Mouse (Mus musculus): ENCODE data around the gene Ptprr. TPM values are rescaled to one million over a fixed set of nuclear protein-coding genes. Genes with fewer than 3 reads are reported as not detected.

The Ptprr gene
- polyA plus RNA-seq (2015; fragmentation: Nextera tagmentation; extraction: Ambion mirVana): 24.7 and 25.6 TPM in 2 replicates

- Histone ChIP-seq H3K36me3 (ENCODE audit: control insufficient read depth, insufficient read depth, low read length) (no peaks in the 10 kb centered on the region), H3K9ac (ENCODE audit: low read depth, low read length) (peak within 1 kb of the TSS; percentile 66), H3K4me1 (ENCODE audit: control insufficient read depth, insufficient read depth, low read depth, low read length) (0 out of 2 replicates have a peak, but pooled peaks cover 2% of the 10 kb centered on the region), H3K27ac (ENCODE audit: low read depth, low read length) (peak within 1 kb of the TSS; percentile 85), H3K27me3 (replicated peaks; ENCODE audit: control insufficient read depth, insufficient read depth, low read length) (no peaks in the 10 kb centered on the region), H3K4me2 (ENCODE audit: low read length) (peak within 1 kb of the TSS; percentile 68), H3K4me3 (ENCODE audit: low read length) (peak within 1 kb of the TSS; percentile 57), H3K9me3 (ENCODE audit: control insufficient read depth, low read length) (no peaks in the 10 kb centered on the region; the same call in 1 of the 2 replicates)
- under 1% methylated on average over 19 of the region's 19 CpGs for WGBS
- peak; percentile 97 for ATAC-seq
Measured at GRCm38 (mm10) chr10:116017845-116018479, at the start of gene Ptprr. TSS of gene Ptprr (plus strand) at chr10:116018213.

- no peak overlapping the region for H3K4me3 ChIP-seq (ENCODE audit: low read length)
- no peaks in the 10 kb centered on the region for H3K27me3 ChIP-seq (replicated peaks; ENCODE audit: control insufficient read depth, insufficient read depth, low read length)
- H3K27ac ChIP-seq (ENCODE audit: low read depth, low read length): no peak overlapping the region
- no peak overlapping the region for H3K4me2 ChIP-seq (ENCODE audit: low read length)
- H3K4me1 ChIP-seq (ENCODE audit: control insufficient read depth, insufficient read depth, low read depth, low read length): no peaks in the 10 kb centered on the region
- no peaks in the 10 kb centered on the region for H3K9me3 ChIP-seq (ENCODE audit: control insufficient read depth, low read length)
- no peaks in the 10 kb centered on the region for H3K36me3 ChIP-seq (ENCODE audit: control insufficient read depth, insufficient read depth, low read length)
- no peak overlapping the region for H3K9ac ChIP-seq (ENCODE audit: low read depth, low read length)
- no peak for ATAC-seq
- WGBS: 67% methylated on average over 7 of the region's 7 CpGs
Measured at GRCm38 (mm10) chr10:115976345-115976744, 41.7 kb upstream of the Ptprr start.

- no peaks in the 10 kb centered on the region for H3K36me3 ChIP-seq (ENCODE audit: control insufficient read depth, insufficient read depth, low read length)
- WGBS: 68% methylated on average over 7 of the region's 7 CpGs
- ATAC-seq: no peak
- H3K4me1 ChIP-seq (ENCODE audit: control insufficient read depth, insufficient read depth, low read depth, low read length): no peaks in the 10 kb centered on the region
- H3K9ac ChIP-seq (ENCODE audit: low read depth, low read length): no peak overlapping the region
- no peak overlapping the region for H3K4me2 ChIP-seq (ENCODE audit: low read length)
- no peak overlapping the region for H3K27ac ChIP-seq (ENCODE audit: low read depth, low read length)
- no peaks in the 10 kb centered on the region for H3K27me3 ChIP-seq (replicated peaks; ENCODE audit: control insufficient read depth, insufficient read depth, low read length)
- H3K9me3 ChIP-seq (ENCODE audit: control insufficient read depth, low read length): no peaks in the 10 kb centered on the region
- H3K4me3 ChIP-seq (ENCODE audit: low read length): no peak overlapping the region
Measured at GRCm38 (mm10) chr10:115978992-115979391, 39.0 kb upstream of the Ptprr start.

- no peak overlapping the region for H3K9ac ChIP-seq (ENCODE audit: low read depth, low read length)
- ATAC-seq: no peak
- no peaks in the 10 kb centered on the region for H3K9me3 ChIP-seq (ENCODE audit: control insufficient read depth, low read length)
- no peaks in the 10 kb centered on the region for H3K4me1 ChIP-seq (ENCODE audit: control insufficient read depth, insufficient read depth, low read depth, low read length)
- 87% methylated on average over 2 of the region's 2 CpGs for WGBS
- no peaks in the 10 kb centered on the region for H3K36me3 ChIP-seq (ENCODE audit: control insufficient read depth, insufficient read depth, low read length)
- no peak overlapping the region for H3K27ac ChIP-seq (ENCODE audit: low read depth, low read length)
- no peak overlapping the region for H3K4me3 ChIP-seq (ENCODE audit: low read length)
- H3K4me2 ChIP-seq (ENCODE audit: low read length): no peak overlapping the region
- no peaks in the 10 kb centered on the region for H3K27me3 ChIP-seq (replicated peaks; ENCODE audit: control insufficient read depth, insufficient read depth, low read length)
Measured at GRCm38 (mm10) chr10:115980018-115980417, 38.0 kb upstream of the Ptprr start.

- no peak for ATAC-seq
- no peaks in the 10 kb centered on the region for H3K36me3 ChIP-seq (ENCODE audit: control insufficient read depth, insufficient read depth, low read length)
- no peak overlapping the region for H3K9ac ChIP-seq (ENCODE audit: low read depth, low read length)
- no peak overlapping the region for H3K4me2 ChIP-seq (ENCODE audit: low read length)
- WGBS: 56% methylated on average over 6 of the region's 6 CpGs
- no peaks in the 10 kb centered on the region for H3K4me1 ChIP-seq (ENCODE audit: control insufficient read depth, insufficient read depth, low read depth, low read length)
- no peaks in the 10 kb centered on the region for H3K9me3 ChIP-seq (ENCODE audit: control insufficient read depth, low read length)
- no peak overlapping the region for H3K4me3 ChIP-seq (ENCODE audit: low read length)
- H3K27ac ChIP-seq (ENCODE audit: low read depth, low read length): no peak overlapping the region
- no peaks in the 10 kb centered on the region for H3K27me3 ChIP-seq (replicated peaks; ENCODE audit: control insufficient read depth, insufficient read depth, low read length)
Measured at GRCm38 (mm10) chr10:115984308-115984707, 33.7 kb upstream of the Ptprr start.

GRCm38 (mm10) chr10:116001838-116002237 is 16.2 kb upstream of the Ptprr start:
- H3K27me3 ChIP-seq (replicated peaks; ENCODE audit: control insufficient read depth, insufficient read depth, low read length): no peaks in the 10 kb centered on the region
- H3K4me3 ChIP-seq (ENCODE audit: low read length): no peak overlapping the region
- H3K4me2 ChIP-seq (ENCODE audit: low read length): no peak overlapping the region
- no peak overlapping the region for H3K27ac ChIP-seq (ENCODE audit: low read depth, low read length)
- 48% methylated on average over 8 of the region's 8 CpGs for WGBS
- ATAC-seq: peak; percentile 80
- H3K9me3 ChIP-seq (ENCODE audit: control insufficient read depth, low read length): no peaks in the 10 kb centered on the region
- H3K4me1 ChIP-seq (ENCODE audit: control insufficient read depth, insufficient read depth, low read depth, low read length): no peaks in the 10 kb centered on the region
- H3K9ac ChIP-seq (ENCODE audit: low read depth, low read length): no peak overlapping the region
- H3K36me3 ChIP-seq (ENCODE audit: control insufficient read depth, insufficient read depth, low read length): no peaks in the 10 kb centered on the region

GRCm38 (mm10) chr10:116006675-116007074 is 11.3 kb upstream of the Ptprr start:
- Histone ChIP-seq H3K36me3 (ENCODE audit: control insufficient read depth, insufficient read depth, low read length) (no peaks in the 10 kb centered on the region), H3K4me1 (ENCODE audit: control insufficient read depth, insufficient read depth, low read depth, low read length) (no peaks in the 10 kb centered on the region), H3K27ac (ENCODE audit: low read depth, low read length) (no peak overlapping the region), H3K4me2 (ENCODE audit: low read length) (no peak overlapping the region), H3K9ac (ENCODE audit: low read depth, low read length) (no peak overlapping the region), H3K4me3 (ENCODE audit: low read length) (no peak overlapping the region), H3K27me3 (replicated peaks; ENCODE audit: control insufficient read depth, insufficient read depth, low read length) (no peaks in the 10 kb centered on the region), H3K9me3 (ENCODE audit: control insufficient read depth, low read length) (no peaks in the 10 kb centered on the region)
- no peak for ATAC-seq
- WGBS: 45% methylated on average over 6 of the region's 6 CpGs

- Histone ChIP-seq H3K9me3 (ENCODE audit: control insufficient read depth, low read length) (no peaks in the 10 kb centered on the region; the same call in 1 of the 2 replicates), H3K9ac (ENCODE audit: low read depth, low read length) (peak overlapping the region; percentile 66), H3K4me1 (ENCODE audit: control insufficient read depth, insufficient read depth, low read depth, low read length) (0 out of 2 replicates have a peak, but pooled peaks cover 2% of the 10 kb centered on the region), H3K4me3 (ENCODE audit: low read length) (peak overlapping the region; percentile 57), H3K4me2 (ENCODE audit: low read length) (peak overlapping the region; percentile 68), H3K36me3 (ENCODE audit: control insufficient read depth, insufficient read depth, low read length) (no peaks in the 10 kb centered on the region), H3K27me3 (replicated peaks; ENCODE audit: control insufficient read depth, insufficient read depth, low read length) (no peaks in the 10 kb centered on the region), H3K27ac (ENCODE audit: low read depth, low read length) (peak overlapping the region; percentile 85)
- WGBS: under 1% methylated on average over 17 of the region's 17 CpGs
- ATAC-seq: peak; percentile 80
Measured at GRCm38 (mm10) chr10:116018480-116018891, 473 bp downstream of the Ptprr start.

- peaks cover 2% of the 10 kb centered on the region for H3K9me3 ChIP-seq (ENCODE audit: control insufficient read depth, low read length)
- H3K4me1 ChIP-seq (ENCODE audit: control insufficient read depth, insufficient read depth, low read depth, low read length): 0 out of 2 replicates have a peak, but pooled peaks cover 2% of the 10 kb centered on the region
- no peaks in the 10 kb centered on the region for H3K36me3 ChIP-seq (ENCODE audit: control insufficient read depth, insufficient read depth, low read length)
- peak overlapping the region; percentile 85 for H3K27ac ChIP-seq (ENCODE audit: low read depth, low read length)
- peak overlapping the region; percentile 66 for H3K9ac ChIP-seq (ENCODE audit: low read depth, low read length)
- 8% methylated on average over 20 of the region's 20 CpGs for WGBS
- peak overlapping the region; percentile 57 for H3K4me3 ChIP-seq (ENCODE audit: low read length)
- H3K4me2 ChIP-seq (ENCODE audit: low read length): peak overlapping the region; percentile 68
- ATAC-seq: peak; percentile 37
- no peaks in the 10 kb centered on the region for H3K27me3 ChIP-seq (replicated peaks; ENCODE audit: control insufficient read depth, insufficient read depth, low read length)
Measured at GRCm38 (mm10) chr10:116019086-116019860, 1.3 kb downstream of the Ptprr start.

Data from hindbrain, embryonic 16.5 days (tissue).